Mouse (Mus musculus) heart, embryonic 11.5 days (tissue): ENCODE data around the gene 1700025C18Rik. TPM values are rescaled to one million over a fixed set of nuclear protein-coding genes. Genes with fewer than 3 reads are reported as not detected.

Experiments used
- ATAC-seq: fragments of 200-750 bp; cut with Nextera tagmentation; replicated peaks from 2 replicates; pipeline ENCODE4 v1.8.0; 2017; ENCODE audit warnings: moderate library complexity; ENCODE audit not compliant: insufficient number of reproducible peaks, low FRiP score, low TSS enrichment
- H3K27ac ChIP-seq: fragments of 300-500 bp; sonication (generic); 2 replicates; pipeline ENCODE4 v1.5.1; 2014; ENCODE audit warnings: mild to moderate bottlenecking, low read depth, low read length
- H3K27me3 ChIP-seq: fragments of 300-500 bp; sonication (generic); 2 replicates; pipeline ENCODE4 v1.6.1; 2014; ENCODE audit warnings: mild to moderate bottlenecking, low read length, mixed read lengths; ENCODE audit not compliant: control insufficient read depth, insufficient read depth
- H3K36me3 ChIP-seq: fragments of 300-500 bp; sonication (generic); 2 replicates; pipeline ENCODE4 v1.6.1; 2014; ENCODE audit warnings: mild to moderate bottlenecking, low read length, moderate library complexity, mixed read lengths; ENCODE audit not compliant: control insufficient read depth, insufficient read depth
- H3K4me1 ChIP-seq: fragments of 300-500 bp; sonication (generic); 2 replicates; pipeline ENCODE4 v1.6.1; 2014; ENCODE audit warnings: low read length; ENCODE audit not compliant: control insufficient read depth, insufficient read depth
- H3K4me2 ChIP-seq: fragments of 300-500 bp; sonication (generic); 2 replicates; pipeline ENCODE4 v1.6.1; 2014; ENCODE audit warnings: mild to moderate bottlenecking, moderate library complexity
- H3K4me3 ChIP-seq: fragments of 300-500 bp; sonication (generic); 2 replicates; pipeline ENCODE4 v1.5.1; 2014; ENCODE audit warnings: low read depth, low read length
- H3K9ac ChIP-seq: fragments of 300-500 bp; sonication (generic); 2 replicates; pipeline ENCODE4 v1.6.1; 2014; ENCODE audit warnings: mild to moderate bottlenecking, low read depth, low read length, moderate library complexity
- H3K9me3 ChIP-seq: fragments of 300-500 bp; sonication (generic); replicated peaks from 2 replicates; pipeline ENCODE4 v1.6.1; 2016; ENCODE audit warnings: low read length; ENCODE audit not compliant: control insufficient read depth
- WGBS: fragments of 180-500 bp; shearing (Covaris S2); extraction: QIAGEN DNeasy Blood & Tissue Kit; methylation state at CpG from one replicate; pipeline ENCODE4 v1.1.7; 2014; ENCODE audit not compliant: insufficient replicate concordance; 5-methylcytosine and 5-hydroxymethylcytosine counted together
- polyA plus RNA-seq: library from polyadenylated mRNA; unstranded; fragments of >200 nt; fragmentation: Nextera tagmentation; extraction: Ambion mirVana; gene quantifications from 2 replicates; pipeline ENCODE4 v1.2.1, GENCODE M21; 2014

The 1700025C18Rik gene
- polyA plus RNA-seq, 1 experiment from 2014 or later: not detected

DNA sequence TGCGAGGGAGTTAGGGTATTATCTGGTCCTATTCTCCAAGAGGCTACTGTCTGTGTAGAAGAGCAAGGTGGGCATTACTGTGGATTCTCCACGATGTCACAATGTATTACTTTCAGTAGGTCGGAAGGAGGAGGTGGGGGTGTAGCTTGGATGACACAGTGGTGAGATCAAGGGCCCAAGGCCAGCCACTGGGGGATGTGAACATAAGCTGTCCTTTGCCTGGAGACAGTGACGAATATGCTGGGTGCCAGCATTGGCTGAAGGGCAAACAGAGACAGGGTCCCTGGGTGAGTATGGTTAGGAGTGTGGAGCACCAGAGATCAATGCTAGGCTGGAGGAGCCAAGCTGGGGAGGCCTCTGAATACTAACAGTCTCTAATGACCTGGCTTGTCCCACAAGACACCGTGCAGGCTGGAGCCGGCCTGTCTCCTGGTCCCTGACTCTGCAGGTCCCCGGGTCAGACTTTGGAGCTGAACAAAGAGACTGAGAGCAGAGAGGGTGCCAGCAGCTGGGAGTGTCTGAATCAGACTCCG is 949 bp upstream of the 1700025C18Rik start:
- Histone ChIP-seq H3K9me3 (no peaks in the 10 kb centered on the region), H3K4me2 (no peak overlapping the region), H3K9ac (no peak overlapping the region), H3K27me3 (peaks cover 47% of the 10 kb centered on the region), H3K4me1 (no peaks in the 10 kb centered on the region), H3K27ac (no peak overlapping the region), H3K36me3 (no peaks in the 10 kb centered on the region), H3K4me3 (no peak overlapping the region)
- no peak for ATAC-seq
- WGBS: 75% methylated on average over 8 of the region's 8 CpGs

DNA sequence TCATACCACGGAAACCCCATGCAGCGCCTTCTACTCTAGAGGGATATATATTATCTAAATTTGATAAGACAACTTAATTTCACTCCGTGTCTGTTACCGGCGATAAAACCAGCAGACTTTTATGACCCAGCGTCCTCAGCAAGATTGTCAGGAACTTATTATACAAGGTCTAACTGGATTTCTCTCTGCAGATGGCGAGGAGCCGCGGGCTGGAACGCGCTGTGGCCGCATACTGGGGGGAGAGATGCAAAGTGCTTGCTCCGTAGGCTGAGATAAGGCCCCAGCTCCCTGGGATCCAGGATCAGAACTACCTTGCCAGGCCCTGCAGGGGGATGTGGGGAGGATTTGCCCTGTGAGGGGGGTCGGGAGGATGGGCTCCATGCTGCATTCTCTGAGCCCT is 1.1 kb downstream of the 1700025C18Rik start:
- Histone ChIP-seq H3K9me3 (no peaks in the 10 kb centered on the region), H3K4me3 (no peak overlapping the region), H3K27ac (no peak overlapping the region), H3K36me3 (no peaks in the 10 kb centered on the region), H3K4me1 (no peaks in the 10 kb centered on the region), H3K27me3 (peaks cover 44% of the 10 kb centered on the region), H3K9ac (no peak overlapping the region), H3K4me2 (no peak overlapping the region)
- no peak for ATAC-seq
- WGBS: 27% methylated on average over 14 of the region's 14 CpGs

DNA sequence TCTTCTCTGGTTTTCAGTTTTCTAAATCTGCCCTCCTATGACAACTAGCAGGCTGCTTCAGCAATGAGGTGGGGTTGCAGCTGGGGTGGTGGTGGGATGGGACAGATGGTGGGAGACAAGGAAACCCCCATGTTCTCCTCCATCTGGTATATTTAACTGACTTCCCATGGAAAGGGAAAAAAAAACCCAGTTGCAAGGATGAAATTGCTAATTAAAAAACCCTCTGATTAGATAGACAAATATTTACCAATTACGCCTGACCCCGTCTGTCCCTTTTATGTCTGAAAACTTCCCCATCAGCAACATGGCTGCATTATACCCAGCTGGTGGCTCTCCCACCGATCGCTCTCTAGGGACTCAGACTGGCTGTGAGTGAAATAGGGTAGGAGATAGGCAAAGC is 3.9 kb downstream of the 1700025C18Rik start:
- H3K9me3 ChIP-seq: no peaks in the 10 kb centered on the region
- H3K27me3 ChIP-seq: peaks cover 30% of the 10 kb centered on the region
- H3K36me3 ChIP-seq: no peaks in the 10 kb centered on the region
- no peak overlapping the region for H3K27ac ChIP-seq
- H3K4me2 ChIP-seq: no peak overlapping the region
- no peaks in the 10 kb centered on the region for H3K4me1 ChIP-seq
- 85% methylated on average over 4 of the region's 4 CpGs for WGBS
- ATAC-seq: no peak
- H3K9ac ChIP-seq: no peak overlapping the region
- H3K4me3 ChIP-seq: no peak overlapping the region

DNA sequence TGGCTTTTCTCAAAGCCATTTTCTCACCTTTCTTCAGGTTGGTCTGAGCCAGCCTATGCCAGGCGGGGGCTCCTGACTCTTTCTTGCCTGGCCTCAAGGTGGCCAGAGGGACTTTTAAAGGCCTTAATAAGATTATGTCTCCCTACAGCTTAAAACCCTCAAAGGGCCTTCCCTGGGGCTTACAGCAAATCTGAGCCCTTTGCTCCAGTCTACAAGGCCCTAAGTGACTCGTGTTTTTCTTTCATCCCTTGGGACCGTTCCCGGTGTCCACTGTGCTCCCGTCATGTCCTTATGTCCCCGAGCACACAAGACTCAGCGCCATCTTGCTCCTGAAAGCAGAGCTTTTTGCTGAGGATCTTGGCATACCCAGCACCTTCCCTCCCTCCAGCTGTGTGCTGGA is 9.3 kb downstream of the 1700025C18Rik start:
- H3K27me3 ChIP-seq: peaks cover 62% of the 10 kb centered on the region
- H3K9me3 ChIP-seq: no peaks in the 10 kb centered on the region
- no peak overlapping the region for H3K4me3 ChIP-seq
- H3K36me3 ChIP-seq: no peaks in the 10 kb centered on the region
- H3K4me2 ChIP-seq: no peak overlapping the region
- 11% methylated on average over 7 of the region's 7 CpGs for WGBS
- no peaks in the 10 kb centered on the region for H3K4me1 ChIP-seq
- no peak for ATAC-seq
- H3K9ac ChIP-seq: no peak overlapping the region
- H3K27ac ChIP-seq: no peak overlapping the region

DNA sequence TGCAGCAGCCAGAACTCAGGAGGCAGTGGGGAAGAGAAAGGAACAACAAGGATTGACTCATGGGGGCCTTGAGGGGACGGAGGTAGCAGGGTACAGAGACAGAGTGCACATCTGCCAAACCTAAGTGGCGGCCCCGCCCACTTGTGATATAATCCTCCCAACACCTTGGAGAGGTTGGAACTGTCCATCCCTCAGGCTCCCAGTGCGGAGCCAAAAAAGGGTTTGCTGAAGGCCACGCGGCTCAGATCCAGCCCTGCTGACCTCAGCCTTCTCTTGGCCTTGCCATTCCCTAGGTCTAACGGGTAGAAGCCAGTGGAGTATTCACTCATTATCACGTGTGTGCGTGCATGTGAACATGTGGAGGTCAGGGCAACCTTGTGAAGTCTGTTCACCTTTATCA is 9.9 kb downstream of the 1700025C18Rik start:
- Histone ChIP-seq H3K4me2 (no peak overlapping the region), H3K4me1 (no peaks in the 10 kb centered on the region), H3K27ac (no peak overlapping the region), H3K9ac (no peak overlapping the region), H3K36me3 (no peaks in the 10 kb centered on the region), H3K27me3 (peaks cover 62% of the 10 kb centered on the region), H3K9me3 (no peaks in the 10 kb centered on the region), H3K4me3 (no peak overlapping the region)
- 20% methylated on average over 9 of the region's 9 CpGs for WGBS
- no peak for ATAC-seq

DNA sequence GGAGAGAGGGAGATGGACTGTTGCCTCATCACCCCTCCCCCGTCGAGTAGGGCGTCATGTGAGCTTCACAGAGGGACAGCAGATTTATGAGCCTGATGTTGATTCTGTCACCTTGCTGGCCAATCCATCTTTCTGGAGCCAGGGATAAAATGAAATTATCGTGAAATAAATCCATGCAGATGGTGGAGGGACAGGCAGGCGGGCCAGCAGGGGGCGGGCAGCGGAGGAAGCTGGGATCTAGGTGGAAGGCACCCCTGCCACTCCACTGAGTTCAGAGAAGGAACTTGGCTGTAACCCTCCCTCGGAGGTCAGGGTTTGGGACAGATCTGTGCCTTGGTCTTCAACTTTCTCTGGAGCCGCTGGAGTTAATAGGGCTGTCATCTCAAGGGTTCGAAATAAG is 11.9 kb downstream of the 1700025C18Rik start:
- Histone ChIP-seq H3K9me3 (no peaks in the 10 kb centered on the region), H3K4me1 (no peaks in the 10 kb centered on the region), H3K27ac (no peak overlapping the region), H3K36me3 (no peaks in the 10 kb centered on the region), H3K9ac (no peak overlapping the region), H3K4me3 (no peak overlapping the region), H3K4me2 (no peak overlapping the region), H3K27me3 (peaks cover 77% of the 10 kb centered on the region)
- 20% methylated on average over 10 of the region's 10 CpGs for WGBS
- ATAC-seq: no peak

DNA sequence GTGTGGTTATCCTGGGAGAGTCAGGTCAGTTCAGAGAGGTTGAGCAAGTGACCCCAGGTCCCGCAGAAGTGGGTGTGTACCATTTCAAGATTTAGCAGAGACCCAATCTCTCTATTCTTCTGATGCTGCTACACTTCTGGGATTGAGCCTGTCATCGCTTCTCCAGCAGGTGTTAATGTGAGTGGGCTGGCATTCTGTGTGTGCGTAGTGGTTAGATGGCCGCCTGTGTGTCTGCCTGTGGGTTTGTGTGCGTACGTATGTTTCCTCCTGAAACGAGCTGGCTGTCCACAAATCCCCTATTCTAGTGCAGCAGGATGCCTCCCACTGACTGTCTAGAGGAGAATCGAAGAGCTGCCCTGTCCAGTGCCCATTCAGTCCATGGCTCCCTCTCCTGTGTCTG is 12.5 kb downstream of the 1700025C18Rik start:
- Histone ChIP-seq H3K9me3 (no peaks in the 10 kb centered on the region), H3K36me3 (no peaks in the 10 kb centered on the region), H3K4me2 (no peak overlapping the region), H3K27me3 (peaks cover 82% of the 10 kb centered on the region), H3K27ac (no peak overlapping the region), H3K9ac (no peak overlapping the region), H3K4me1 (no peaks in the 10 kb centered on the region), H3K4me3 (no peak overlapping the region)
- WGBS: 54% methylated on average over 8 of the region's 8 CpGs
- no peak for ATAC-seq

DNA sequence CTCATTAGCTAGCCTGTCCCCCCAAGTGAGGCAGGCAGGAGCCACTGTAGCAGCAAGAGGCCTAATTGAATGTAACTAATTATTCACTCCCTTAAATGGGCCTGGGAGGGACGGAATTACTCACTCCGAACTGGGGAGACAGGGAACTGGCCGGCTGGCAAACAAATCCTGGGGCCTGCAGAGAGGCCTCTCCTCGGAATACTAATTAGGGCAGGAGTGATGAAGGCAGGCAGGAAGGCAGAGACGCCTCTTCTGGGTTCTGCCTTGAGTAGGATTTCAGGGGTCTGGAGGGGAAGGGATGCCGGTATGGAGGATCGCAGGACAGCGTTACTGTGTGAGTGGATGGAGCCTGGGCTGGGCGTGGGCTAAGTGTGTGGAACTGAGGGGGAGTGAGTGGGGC is 13.5 kb downstream of the 1700025C18Rik start:
- 4% methylated on average over 9 of the region's 9 CpGs for WGBS
- no peak overlapping the region for H3K4me2 ChIP-seq
- H3K27me3 ChIP-seq: peaks cover 87% of the 10 kb centered on the region
- no peak overlapping the region for H3K4me3 ChIP-seq
- H3K9ac ChIP-seq: no peak overlapping the region
- H3K4me1 ChIP-seq: no peaks in the 10 kb centered on the region
- H3K27ac ChIP-seq: no peak overlapping the region
- no peak for ATAC-seq
- H3K9me3 ChIP-seq: no peaks in the 10 kb centered on the region
- H3K36me3 ChIP-seq: no peaks in the 10 kb centered on the region

DNA sequence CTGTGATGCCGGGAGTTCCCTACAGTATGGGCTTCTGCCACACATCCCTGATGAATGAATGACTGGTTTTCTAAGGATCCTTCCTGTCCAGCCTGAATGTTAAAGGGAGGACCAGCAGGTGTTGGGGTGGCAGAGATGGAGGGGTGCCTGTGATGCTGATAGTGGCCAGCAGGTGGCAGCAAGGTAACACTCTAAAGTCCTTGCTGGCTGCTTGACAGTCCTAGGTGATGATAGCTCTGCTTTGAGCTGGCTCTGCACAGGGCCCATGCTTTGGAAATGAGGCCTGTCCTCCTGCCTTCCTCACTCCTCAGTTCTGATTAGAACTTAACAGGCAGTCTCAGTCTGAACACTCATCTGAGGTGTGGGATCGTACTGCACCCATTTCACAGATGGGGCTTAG is 15.6 kb downstream of the 1700025C18Rik start:
- Histone ChIP-seq H3K4me3 (no peak overlapping the region), H3K9ac (no peak overlapping the region), H3K27me3 (peaks cover 84% of the 10 kb centered on the region), H3K4me2 (no peak overlapping the region), H3K9me3 (no peaks in the 10 kb centered on the region), H3K27ac (no peak overlapping the region), H3K4me1 (no peaks in the 10 kb centered on the region), H3K36me3 (no peaks in the 10 kb centered on the region)
- ATAC-seq: no peak
- WGBS: 40% methylated on average over 2 of the region's 2 CpGs
